Mouse (Mus musculus) cerebellum, adult 11 months (tissue): ENCODE results near the gene Crybg2.

Source experiments
- DNase-seq: peaks from one replicate; pipeline ENCODE4 v3.0.0; 2022

The Crybg2 gene

DNA sequence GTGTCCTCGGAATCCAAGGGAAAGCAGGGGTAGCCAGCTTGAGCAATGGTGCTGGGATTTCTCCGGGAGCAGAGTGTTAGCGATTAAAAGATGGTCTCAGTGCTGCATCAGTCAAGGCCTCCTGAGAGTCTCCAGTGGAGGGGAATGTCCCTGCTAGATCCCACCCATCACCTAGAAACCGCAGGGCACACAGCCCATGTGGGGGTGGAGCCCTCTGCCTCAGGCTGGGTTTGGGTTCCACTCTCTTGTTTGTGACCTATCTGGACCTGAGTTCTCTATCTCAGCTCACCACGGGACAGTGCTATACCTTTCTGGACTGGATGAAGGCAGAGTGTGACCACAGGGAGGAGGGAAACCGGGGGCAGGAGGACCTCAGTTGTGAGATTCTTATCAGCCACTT, 1.7 kb upstream of the Crybg2 start:
- no peak for DNase-seq

DNA sequence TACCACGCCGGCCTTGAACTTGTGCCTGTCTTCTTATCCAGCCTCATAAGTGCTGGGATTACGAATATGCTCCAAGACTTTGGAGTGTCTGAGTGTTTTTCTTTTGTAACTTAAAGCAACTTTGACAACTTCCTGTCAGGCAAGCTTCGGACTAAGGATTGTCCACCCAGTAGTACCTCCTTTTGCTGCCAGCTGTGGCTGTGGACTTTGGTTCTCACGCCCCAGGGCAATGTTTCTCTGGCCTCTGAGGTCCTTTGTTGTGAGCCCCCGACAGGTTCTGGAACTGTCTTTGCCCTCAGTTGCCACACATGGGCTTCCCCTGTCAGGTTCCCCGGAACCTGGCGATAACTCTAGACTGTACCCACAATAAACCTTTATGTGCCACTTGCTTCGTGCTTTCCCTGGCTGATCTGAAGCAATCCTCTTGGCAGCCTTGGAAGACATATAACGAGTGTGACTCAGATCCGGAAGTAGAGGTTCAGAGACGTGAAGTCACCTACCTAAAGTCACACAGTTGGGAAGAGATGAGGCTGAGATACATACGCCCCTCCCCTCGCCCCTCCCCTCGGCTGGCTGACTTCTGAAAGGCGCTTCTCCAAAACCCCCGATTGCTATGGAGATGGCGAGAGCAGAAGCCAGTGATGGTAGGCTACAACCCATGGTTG, 683 bp downstream of the Crybg2 start:
- DNase-seq = no peak

DNA sequence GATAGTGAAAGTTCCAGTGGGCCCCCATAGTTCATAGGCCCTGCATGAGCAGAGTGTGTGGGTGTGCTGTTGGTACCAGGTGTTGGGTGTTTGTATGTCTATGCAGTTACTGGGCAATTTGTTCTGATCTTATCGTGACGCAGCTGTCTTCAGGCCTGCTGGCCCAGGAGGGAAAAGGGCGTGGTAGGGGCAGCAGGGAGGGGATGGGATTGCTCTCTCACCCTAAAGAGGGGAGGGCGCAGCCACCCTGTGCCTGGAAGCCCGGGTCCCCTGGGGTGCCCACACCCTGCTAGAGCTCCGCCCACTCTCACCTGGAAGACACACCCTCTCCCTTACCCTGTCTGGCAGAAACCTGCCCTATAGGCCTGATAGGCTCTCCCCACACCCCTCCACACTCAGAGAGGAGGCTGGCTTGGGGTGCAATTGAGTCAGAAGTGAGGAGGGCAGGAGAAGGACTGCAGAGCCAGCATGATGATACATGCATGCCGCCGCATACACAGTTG, 1.4 kb downstream of the Crybg2 start:
- DNase-seq = no peak

DNA sequence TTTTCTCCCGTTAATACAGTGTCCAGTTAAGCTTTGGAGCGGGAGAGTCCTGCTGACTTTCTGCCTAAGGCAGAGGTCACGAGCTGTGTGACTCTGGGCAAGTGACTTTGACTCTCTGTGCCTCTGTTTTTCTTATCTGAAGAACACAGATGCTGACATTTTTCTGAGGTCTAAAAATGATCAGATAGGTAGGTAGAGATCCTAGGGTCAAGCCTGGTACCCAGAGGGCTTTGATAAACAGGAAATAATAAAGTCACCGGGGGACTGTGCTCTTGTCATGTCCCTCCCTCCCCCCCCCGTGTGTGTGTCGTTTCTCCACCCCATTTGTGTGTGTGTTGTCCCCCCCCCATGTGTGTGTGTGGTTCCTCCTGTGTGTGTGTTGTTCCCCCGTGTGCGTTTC, 1.9 kb downstream of the Crybg2 start:
- no peak for DNase-seq

DNA sequence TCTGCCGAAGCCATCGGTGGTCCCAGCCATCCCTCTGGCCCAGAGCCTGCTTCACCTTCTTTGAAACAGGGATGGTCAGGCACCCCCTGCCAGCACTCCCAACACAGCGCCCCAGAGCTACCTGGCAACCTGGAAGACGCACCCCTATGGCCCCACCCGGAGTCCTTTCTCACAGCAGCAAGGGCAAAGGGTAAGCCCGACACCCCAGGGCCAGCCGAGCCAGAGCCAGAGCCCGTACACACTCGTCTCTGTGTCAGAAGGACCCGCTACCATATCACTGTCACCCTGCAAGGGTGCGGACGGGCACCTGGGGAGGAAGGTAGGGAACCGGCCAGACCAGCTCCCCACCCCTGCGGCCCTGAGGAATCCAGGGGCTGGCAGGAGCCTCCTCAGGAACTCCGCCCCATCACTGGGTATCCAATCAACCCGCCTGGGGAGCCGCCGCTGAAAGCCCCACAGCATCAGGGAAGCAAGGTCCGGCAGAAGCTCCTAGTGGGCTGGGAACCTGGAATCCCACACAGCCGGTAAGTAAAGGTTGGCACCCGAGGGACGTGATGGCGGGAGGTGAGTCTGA, 4.9 kb downstream of the Crybg2 start:
- DNase-seq = no peak

DNA sequence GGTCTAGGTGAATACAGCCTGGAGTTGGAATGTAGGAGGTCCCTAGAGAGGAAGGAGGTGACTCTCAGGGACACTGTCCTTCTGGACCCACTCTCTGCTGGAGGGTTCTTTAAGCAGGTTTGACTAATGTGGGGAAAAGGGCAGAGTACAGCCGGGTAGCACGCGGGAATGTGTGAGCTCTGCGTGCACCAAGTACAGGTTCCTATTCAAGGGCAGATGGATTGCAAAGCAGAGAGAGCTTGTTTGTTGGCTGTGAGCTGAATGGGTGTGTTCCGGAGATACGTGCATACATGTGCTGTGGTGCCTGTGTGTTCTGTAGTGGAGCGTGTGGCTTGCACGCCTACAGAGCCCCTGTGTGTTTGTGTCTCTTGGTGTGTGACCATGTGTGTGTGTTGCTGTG, 6.8 kb downstream of the Crybg2 start:
- no peak for DNase-seq

DNA sequence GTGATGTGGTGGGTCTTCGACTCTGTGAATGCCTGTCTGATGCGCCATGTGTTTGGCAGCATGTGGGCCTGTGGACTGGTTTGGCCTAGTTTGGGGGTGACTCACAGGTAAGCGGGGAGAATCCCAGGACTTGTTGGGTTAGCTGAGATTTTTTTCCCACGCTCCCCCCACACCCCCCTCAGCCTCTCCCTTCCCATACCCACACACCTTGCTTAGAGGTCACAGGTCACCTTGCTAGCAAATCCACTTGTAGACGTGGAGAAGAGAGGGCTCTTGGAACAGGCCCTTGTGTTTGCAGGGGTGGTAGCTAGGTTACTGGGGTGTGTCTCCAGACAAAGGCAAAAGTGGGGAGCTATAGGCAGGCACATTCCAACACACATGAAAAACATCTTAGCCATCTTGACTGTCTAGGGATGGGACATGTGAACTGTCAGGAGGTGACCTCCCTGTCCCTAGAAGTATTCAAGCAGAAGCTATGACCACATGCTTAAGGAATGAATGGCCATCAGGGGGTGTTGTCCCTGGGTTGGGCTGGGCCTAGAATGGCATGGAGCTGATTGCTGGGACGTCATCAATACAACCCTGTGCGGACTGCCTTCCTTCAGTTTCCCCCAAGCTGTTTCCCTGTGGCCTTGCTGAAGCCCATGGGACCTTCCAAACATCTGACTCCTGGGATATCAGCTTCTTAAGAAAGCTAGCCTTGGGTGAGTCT, 7.4 kb downstream of the Crybg2 start:
- DNase-seq = no peak

DNA sequence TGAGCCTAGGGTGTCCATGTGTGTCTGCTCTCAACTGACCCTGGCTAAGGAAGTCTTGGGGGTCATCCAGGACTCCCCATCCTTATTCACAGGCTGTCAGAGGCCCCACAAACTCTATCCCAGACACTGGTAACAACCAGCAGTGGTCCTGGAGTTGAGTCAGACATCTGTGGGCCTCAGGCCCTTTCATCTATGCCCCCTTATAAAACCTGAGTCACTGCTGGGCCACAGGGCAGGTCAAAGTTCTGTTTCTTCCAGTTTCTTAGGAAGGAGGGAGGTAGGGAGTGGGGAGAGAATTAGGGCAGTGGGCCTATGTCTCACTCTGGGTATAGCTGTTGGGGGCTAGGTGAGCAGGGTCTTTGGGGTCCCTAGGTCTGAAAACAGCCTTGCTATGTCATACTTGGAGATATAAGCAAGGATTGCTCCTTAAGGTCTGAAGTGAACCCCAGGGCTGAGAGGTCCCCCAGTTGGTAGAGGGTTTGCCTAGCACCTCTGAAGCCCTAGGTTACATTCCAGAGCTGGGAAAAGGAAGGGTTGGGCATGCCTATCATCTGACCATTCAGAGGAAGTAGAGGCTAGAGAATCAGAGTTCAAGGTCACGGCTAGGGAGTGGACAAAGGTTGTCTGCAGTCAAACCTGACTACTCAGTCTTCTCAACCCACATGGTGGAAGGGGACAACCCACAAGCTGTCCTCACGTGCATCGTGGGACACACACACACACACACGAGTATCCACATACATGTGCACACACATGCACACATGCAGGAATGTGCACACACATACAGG, 8.4 kb downstream of the Crybg2 start:
- no peak for DNase-seq

DNA sequence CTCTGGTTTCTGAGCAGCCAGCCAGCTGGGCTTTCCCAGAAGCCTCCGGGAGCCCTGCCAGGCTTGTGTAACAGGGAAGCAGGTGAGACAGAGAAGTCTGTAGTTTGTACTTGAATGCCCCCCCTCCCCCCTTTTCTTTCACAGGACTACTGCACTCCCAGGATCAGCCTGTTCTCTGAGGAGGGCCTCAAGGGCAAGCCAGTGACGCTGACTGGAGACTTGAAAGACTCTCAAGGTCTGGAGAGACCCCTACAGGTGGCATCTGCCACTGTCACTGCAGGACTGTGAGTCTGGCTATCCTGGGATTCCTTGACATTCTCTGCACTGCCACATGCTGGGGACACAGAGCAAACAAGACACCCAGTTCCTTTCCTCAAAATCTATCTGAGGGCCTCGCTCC, 18.1 kb downstream of the Crybg2 start:
- DNase-seq = no peak

DNA sequence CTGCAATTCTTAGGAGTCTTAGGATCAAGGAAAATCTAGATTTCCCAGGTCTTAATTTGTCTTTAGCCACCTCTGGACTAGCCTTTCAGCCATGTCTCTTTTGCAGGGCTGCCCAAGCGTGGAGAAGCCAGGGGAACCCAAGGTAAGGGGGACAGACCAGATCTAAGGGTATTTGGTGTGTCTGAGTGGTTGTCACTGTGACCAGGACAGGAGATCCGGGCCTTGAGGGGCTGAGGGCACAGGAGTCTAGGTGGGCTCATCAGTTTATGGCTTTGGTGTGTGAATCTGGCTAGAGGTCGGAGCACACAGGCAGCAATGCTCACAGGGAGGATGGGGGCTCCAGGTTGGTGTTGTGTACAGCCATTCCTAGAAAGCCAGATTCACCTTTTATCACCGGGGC, 20.1 kb downstream of the Crybg2 start:
- DNase-seq = no peak

DNA sequence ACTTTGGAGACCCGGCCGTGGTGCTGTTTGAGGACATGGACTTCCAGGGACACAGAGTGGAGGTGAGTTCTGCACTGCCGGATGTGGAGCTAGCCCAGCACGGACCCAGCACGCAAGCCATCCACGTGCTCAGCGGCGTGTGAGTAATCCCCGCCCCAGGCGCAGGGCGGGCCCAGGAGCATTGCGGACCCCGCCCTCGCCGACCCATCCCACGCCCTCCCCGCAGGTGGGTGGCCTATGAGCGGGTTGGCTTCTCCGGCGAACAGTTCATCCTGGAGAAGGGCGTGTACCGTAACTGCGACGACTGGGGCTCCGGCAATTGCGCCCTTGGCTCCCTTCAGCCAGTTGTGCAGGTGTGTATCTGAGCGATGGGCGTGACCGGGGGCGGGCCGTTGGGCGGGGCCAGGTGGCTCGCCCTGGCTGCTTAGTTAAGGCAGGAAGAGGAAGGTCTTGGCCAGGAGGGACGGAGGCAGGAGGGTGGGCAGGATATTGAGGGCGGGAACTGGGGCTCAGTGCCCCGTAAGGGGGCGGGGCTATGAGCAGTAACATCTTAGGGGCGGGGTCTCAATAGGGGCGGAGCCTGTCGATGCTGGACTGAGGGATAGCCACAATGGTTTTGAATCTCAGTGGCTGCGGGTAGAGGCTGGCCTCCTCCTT, 21.2 kb downstream of the Crybg2 start:
- DNase-seq = peak; percentile 44

DNA sequence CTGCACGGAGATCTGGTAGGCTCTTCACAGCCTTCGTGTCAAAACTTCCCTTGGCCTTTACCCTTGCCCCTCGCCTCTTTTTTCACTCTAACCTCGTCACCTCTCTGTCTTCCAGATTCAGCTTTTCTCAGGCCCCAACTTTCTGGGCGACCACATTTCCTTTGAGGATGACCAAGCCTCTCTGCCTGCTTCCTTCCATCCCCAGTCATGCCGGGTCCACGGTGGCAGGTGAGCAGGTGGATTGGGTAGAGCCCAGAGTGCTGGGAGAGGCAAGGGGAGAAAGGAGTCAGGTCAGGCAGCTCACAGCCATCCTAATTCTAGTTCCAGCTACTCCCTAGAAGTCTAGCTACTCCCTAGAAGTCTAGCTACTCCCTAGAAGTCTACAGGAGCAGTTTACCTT, 21.8 kb downstream of the Crybg2 start:
- DNase-seq = no peak

DNA sequence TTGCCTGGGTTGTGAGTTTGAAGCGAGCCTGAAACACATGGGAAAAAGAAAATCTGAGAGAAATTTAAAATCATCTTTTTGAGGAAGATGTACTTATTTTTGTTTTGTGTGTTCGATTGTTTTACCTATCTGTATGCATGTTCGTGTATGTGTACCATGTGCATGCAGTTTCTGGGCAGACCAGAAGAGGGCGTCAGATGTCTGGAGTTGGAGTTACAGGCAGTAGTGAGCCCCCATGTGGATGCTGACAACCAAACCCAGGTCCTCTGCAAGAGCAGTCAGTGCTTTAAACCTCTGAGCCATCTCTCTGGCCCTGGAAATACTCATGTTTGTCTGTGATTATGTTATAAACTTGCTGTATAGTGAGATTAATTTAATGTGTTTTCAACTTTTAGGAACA, 24.4 kb downstream of the Crybg2 start:
- DNase-seq = no peak

DNA sequence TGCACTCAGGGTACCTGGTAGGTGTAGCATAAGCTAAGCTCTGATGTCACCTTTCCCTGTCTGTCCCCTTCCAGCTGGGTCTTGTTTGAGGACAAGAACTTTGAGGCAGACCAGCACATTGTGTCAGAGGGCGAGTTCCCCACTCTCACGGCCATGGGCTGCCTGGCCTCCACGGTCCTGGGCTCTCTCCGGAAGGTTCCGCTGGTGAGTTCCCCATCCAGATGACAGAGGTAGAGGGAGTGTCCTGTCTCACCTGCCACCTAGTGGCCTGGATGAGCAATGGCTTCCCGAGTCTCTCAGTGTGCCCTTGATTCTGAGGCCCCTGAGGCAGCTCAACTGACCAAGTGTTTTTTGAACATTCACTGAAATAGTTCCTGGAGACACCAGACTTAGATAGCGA, 26.8 kb downstream of the Crybg2 start:
- peak; percentile 39 for DNase-seq

DNA sequence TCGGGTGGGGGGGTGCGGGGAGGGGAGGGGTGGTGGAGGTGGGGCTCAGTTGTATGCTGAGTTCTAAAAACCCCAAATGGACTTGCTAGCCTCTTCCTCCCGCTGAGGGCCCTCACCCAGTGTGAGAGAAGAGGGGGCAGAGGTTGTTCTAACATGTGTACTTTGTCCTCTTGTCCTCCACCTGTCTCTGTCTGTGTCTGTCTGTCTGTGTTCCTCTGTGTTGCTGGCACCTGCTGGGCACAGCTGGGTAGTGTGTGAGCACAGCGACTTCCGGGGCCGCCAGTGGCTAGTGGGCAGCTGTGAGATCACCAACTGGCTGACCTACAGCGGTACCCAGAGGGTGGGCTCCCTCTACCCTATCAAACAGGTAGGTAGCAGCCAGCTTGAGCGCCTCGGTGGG, 28.4 kb downstream of the Crybg2 start:
- DNase-seq = no peak

DNA sequence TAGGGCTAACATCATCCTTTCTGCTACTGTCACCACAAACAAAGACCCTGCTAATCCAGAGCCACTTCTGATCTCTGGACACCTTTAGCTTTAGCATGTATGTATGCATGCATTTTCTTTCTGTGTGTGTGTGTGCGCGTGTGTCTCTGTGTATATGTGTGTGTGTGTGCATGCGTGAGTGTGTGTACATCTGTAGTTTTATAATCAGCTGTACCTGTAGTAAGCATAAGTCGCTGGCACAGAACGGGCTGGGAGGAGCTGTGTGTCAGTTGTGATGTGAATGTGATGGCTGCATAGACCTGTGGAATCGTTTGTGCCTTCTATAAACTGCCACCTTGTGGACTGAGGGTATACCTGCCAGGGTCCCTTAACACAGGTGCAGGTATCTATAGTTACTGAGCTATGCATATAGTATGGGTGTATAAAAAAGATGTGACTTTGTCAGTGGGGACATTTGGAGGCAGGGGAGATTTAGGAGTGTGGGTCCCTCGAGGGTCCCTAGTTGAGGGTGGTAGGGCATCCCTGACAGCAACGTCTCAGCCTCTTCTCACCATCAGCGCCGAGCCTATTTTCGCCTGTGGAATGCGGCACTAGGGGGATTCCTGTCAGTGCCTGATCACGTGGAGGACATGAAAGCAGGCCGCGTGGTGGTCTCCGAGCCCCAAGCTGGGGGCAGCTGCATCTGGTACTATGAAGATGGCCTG, 30.1 kb downstream of the Crybg2 start:
- DNase-seq = no peak

DNA sequence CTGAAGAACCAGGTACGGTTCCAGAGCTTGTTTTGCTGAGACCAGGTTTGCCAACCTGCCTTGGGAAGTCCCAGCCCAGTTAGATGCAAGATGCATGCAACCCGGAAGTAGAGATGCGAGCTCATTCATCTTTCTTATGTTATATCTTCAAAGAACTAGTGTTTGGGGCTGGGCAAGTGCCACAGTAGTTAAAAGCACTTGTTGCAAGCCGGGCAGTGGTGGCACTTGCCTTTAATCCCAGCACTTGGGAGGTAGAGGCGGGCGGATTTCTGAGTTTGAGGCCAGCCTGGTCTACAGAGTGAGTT, 30.6 kb downstream of the Crybg2 start:
- no peak for DNase-seq

DNA sequence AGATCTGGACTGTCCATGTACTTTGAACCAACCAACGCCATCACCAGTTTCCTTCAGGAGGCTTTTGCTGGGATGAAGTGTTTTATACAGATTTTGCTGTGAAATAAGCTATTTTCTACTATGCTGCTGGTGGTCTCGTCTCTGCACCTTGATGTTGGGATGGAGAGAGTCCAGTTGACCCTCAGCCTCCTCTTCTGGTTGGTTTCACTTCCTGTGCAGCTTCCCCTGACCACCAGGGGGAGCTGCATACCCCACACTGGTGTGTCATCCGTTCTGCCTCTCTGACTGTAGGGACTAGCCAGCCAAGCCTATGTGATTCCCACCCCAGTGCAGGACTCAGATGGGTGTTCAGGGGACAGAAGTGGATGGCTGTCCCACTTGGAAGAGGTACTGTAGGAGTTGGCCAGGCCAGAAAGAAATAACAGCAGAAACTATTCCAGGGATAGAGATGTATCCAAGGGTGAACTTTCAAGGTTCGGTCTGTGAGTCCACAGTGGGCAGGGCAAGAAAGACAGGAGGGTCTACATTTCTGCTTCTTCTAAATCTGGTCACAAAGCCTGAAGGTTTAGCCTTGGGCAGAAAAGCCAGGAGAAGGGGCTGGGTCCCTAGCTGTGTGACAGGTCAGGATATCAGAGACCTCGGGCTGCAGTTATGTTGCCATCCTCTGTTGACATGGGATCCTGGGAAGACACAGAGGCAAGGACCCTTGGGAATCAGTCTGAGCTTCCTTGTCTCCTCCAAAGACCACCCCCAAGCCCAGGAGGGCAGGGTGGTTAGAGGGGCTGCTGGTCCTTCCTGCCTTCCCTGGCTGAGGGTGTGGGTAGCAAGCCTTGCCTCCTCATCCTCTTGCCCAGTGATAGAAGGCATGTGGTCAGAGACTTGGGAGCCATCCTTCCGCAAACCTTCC, 32.0 kb downstream of the Crybg2 start:
- DNase-seq = no peak

DNA sequence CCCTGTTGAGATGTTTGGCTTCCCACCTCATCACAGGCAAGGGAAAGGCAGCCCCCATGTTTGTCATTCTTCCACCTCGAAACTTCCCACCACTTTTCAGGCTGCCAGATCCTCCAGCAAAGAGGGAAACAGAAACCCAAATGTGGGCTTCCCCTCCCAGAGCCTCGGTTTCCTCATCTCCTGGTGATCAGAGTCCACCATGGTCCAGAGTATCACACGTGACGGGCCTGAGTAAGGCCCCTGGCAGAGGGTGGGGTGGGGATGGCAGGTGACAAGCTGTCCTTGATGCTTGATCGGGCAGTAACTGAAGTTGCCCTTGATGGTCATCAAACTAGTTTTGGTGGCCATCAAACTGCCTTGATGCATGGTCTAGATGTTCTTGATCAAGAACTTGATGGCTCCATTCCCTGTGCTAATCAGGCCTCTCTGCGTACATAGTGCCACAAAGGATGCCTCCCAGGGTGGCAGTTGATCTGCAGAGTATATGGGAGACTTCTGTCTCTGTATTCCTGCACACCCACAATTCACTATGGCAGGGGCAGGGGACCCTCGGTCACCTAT, 33.5 kb downstream of the Crybg2 start:
- DNase-seq = no peak

DNA sequence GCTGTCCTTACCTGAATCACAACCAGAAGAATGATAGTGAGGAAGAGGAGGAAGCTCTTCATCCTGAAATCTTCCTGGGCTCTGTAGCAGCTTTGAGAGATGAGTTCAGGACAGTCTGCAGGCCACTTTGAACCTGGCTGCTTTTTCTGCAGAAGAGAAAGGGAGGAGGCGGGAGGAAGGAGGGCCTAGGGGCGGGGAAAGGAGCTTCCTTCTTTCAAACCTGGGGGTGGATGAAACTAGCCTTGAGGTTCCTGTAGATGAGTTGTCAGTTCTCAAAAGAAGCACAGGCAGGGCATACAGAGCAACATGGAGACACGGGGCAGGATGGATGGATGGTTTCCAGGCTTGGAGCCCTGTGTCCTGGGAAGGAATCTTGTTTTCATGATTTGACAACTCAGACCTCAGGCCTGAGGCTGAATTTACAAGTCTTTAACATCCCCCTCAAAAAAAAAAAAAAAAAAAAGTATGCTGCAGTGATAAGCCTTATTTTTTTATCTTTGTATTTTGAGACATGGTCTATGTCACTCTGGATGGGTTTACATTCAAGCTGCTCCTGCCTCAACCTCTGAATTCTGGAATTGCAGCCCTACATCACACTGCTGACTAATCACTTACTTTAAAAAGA, 34.4 kb downstream of the Crybg2 start, which contains the start of gene Cd52:
Gene Cd52, minus strand, starts transcription at position 160 of the 625 bp plus-strand sequence.
- DNase-seq = no peak

DNA sequence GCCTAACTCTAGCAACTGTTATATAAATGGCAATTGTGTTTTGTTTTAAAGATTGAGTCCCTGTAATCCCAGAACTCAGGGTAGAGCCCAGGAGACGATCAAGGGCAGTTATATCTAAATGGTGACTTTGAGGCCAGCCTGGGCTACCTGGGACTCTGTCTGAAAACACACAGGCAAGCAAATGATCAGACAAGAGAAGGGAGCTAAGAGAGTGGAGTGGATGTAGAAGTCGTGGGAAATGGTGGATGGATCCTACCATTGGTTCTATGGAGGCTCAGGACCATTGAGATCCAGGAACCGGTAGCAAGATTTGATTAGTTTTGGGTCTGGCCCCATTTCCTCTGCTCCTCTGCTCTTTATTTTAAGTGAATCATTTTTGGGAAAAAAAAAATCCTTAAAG, 35.5 kb downstream of the Crybg2 start:
- no peak for DNase-seq
